Mouse (Mus musculus) lung, embryonic 16.5 days (tissue): Measurements from ENCODE around the gene Ccdc96. TPM values are rescaled to one million over a fixed set of nuclear protein-coding genes. Genes with fewer than 3 reads are reported as not detected.

Experiments
- ATAC-seq: fragments of 200-750 bp; cut with Nextera tagmentation; 2 replicates; pipeline ENCODE4 v1.8.0; 2017; ENCODE audit warnings: low read depth, mild to moderate bottlenecking, moderate library complexity
- H3K27ac ChIP-seq: fragments of 300-500 bp; sonication (generic); 2 replicates; pipeline ENCODE4 v1.5.1; 2014; ENCODE audit warnings: mild to moderate bottlenecking, control low read depth, low read length
- H3K27me3 ChIP-seq: fragments of 300-500 bp; sonication (generic); 2 replicates; pipeline ENCODE4 v1.6.1; 2014; ENCODE audit warnings: low read depth, low read length, mixed read lengths; ENCODE audit not compliant: control insufficient read depth, insufficient read depth
- H3K36me3 ChIP-seq: fragments of 300-500 bp; sonication (generic); 2 replicates; pipeline ENCODE4 v1.6.1; 2014; ENCODE audit warnings: low read length; ENCODE audit not compliant: control insufficient read depth, insufficient read depth
- H3K4me1 ChIP-seq: fragments of 300-500 bp; sonication (generic); replicated peaks from 2 replicates; pipeline ENCODE4 v1.6.1; 2014; ENCODE audit warnings: low read length, mixed read lengths; ENCODE audit not compliant: control insufficient read depth, insufficient read depth
- H3K4me2 ChIP-seq: fragments of 300-500 bp; sonication (generic); 2 replicates; pipeline ENCODE4 v1.6.1; 2014; ENCODE audit warnings: low read depth, low read length, control low read depth
- H3K4me3 ChIP-seq: fragments of 300-500 bp; sonication (generic); 2 replicates; pipeline ENCODE4 v1.5.1; 2014; ENCODE audit warnings: mild to moderate bottlenecking, low read length, control low read depth
- H3K9ac ChIP-seq: fragments of 300-500 bp; sonication (generic); 2 replicates; pipeline ENCODE4 v1.6.1; 2014; ENCODE audit warnings: low read length, control low read depth
- H3K9me3 ChIP-seq: fragments of 300-500 bp; sonication (generic); 2 replicates; pipeline ENCODE4 v1.6.1; 2016; ENCODE audit warnings: low read length; ENCODE audit not compliant: control insufficient read depth
- WGBS: fragments of 180-500 bp; shearing (Covaris S2); extraction: QIAGEN DNeasy Blood & Tissue Kit; methylation state at CpG from one replicate; pipeline ENCODE4 v1.1.7; 2014; 5-methylcytosine and 5-hydroxymethylcytosine counted together
- polyA plus RNA-seq: library from polyadenylated mRNA; unstranded; fragments of >200 nt; fragmentation: Nextera tagmentation; extraction: Ambion mirVana; gene quantifications from 2 replicates; pipeline ENCODE4 v1.2.1, GENCODE M21; 2015

Gene Ccdc96
- 2.1 and 2.6 TPM in 2 replicates for polyA plus RNA-seq

- H3K4me2 ChIP-seq = peak within 1 kb of the TSS; percentile 97
- peak; percentile 99 for ATAC-seq
- no peaks in the 10 kb centered on the region for H3K36me3 ChIP-seq
- H3K9ac ChIP-seq = peak within 1 kb of the TSS; percentile 90
- H3K27ac ChIP-seq = peak within 1 kb of the TSS; percentile 54; the same call in 1 of the 2 replicates
- H3K27me3 ChIP-seq = peaks cover 15% of the 10 kb centered on the region
- no peaks in the 10 kb centered on the region for H3K9me3 ChIP-seq
- WGBS = under 1% methylated on average over 79 of the region's 97 CpGs
- H3K4me1 ChIP-seq = peaks cover 23% of the 10 kb centered on the region
- peak within 1 kb of the TSS; percentile 94 for H3K4me3 ChIP-seq
Measured at GRCm38 (mm10) chr5:36484171-36484990, at the start of gene Ccdc96, which contains the start of gene Tada2b. Ccdc96 (plus strand) TSS chr5:36484588. Tada2b (minus strand) TSS chr5:36484285.

GRCm38 (mm10) chr5:36436858-36437257, 47.5 kb upstream of the Ccdc96 start:
- WGBS = 72% methylated on average over 4 of the region's 4 CpGs
- no peak overlapping the region for H3K27ac ChIP-seq
- no peak overlapping the region for H3K9ac ChIP-seq
- no peaks in the 10 kb centered on the region for H3K36me3 ChIP-seq
- no peaks in the 10 kb centered on the region for H3K9me3 ChIP-seq
- ATAC-seq = no peak
- H3K4me2 ChIP-seq = no peak overlapping the region
- no peak overlapping the region for H3K4me3 ChIP-seq
- H3K27me3 ChIP-seq = no peaks in the 10 kb centered on the region
- no peaks in the 10 kb centered on the region for H3K4me1 ChIP-seq

- no peak for ATAC-seq
- Histone ChIP-seq H3K9me3 (no peaks in the 10 kb centered on the region), H3K4me3 (no peak overlapping the region), H3K27ac (no peak overlapping the region), H3K4me1 (no peaks in the 10 kb centered on the region), H3K4me2 (no peak overlapping the region), H3K9ac (no peak overlapping the region), H3K27me3 (peaks cover 6% of the 10 kb centered on the region), H3K36me3 (no peaks in the 10 kb centered on the region)
- 56% methylated on average over 3 of the region's 3 CpGs for WGBS
Measured at GRCm38 (mm10) chr5:36440741-36441140, 43.6 kb upstream of the Ccdc96 start.

GRCm38 (mm10) chr5:36444611-36445010, 39.8 kb upstream of the Ccdc96 start:
- H3K27me3 ChIP-seq = peaks cover 6% of the 10 kb centered on the region

GRCm38 (mm10) chr5:36445028-36445427, 39.4 kb upstream of the Ccdc96 start:
- Histone ChIP-seq H3K9ac (no peak overlapping the region), H3K27me3 (peaks cover 6% of the 10 kb centered on the region)

More at GRCm38 (mm10) chr5:36444611-36445010, 39.8 kb upstream of the Ccdc96 start:
- H3K9ac ChIP-seq = no peak overlapping the region
- H3K4me2 ChIP-seq = no peak overlapping the region
- 33% methylated on average over 4 of the region's 4 CpGs for WGBS
- no peak for ATAC-seq
- no peak overlapping the region for H3K27ac ChIP-seq
- H3K4me3 ChIP-seq = no peak overlapping the region
- H3K9me3 ChIP-seq = no peaks in the 10 kb centered on the region
- no peaks in the 10 kb centered on the region for H3K4me1 ChIP-seq
- no peaks in the 10 kb centered on the region for H3K36me3 ChIP-seq

GRCm38 (mm10) chr5:36446166-36446890, 38.1 kb upstream of the Ccdc96 start:
- no peak for ATAC-seq
- H3K4me3 ChIP-seq = no peak overlapping the region
- H3K4me2 ChIP-seq = no peak overlapping the region
- 29% methylated on average over 9 of the region's 9 CpGs for WGBS
- no peak overlapping the region for H3K9ac ChIP-seq
- no peak overlapping the region for H3K27ac ChIP-seq
- no peaks in the 10 kb centered on the region for H3K36me3 ChIP-seq
- no peaks in the 10 kb centered on the region for H3K9me3 ChIP-seq
- peaks cover 6% of the 10 kb centered on the region for H3K27me3 ChIP-seq
- no peaks in the 10 kb centered on the region for H3K4me1 ChIP-seq

More at GRCm38 (mm10) chr5:36445028-36445427, 39.4 kb upstream of the Ccdc96 start:
- 25% methylated on average over 8 of the region's 8 CpGs for WGBS
- H3K27ac ChIP-seq = no peak overlapping the region
- no peak overlapping the region for H3K4me2 ChIP-seq
- H3K4me1 ChIP-seq = no peaks in the 10 kb centered on the region
- no peak for ATAC-seq
- H3K4me3 ChIP-seq = no peak overlapping the region
- H3K9me3 ChIP-seq = no peaks in the 10 kb centered on the region
- H3K36me3 ChIP-seq = no peaks in the 10 kb centered on the region

GRCm38 (mm10) chr5:36447872-36448271, 36.5 kb upstream of the Ccdc96 start:
- H3K27me3 ChIP-seq = peaks cover 6% of the 10 kb centered on the region
- H3K9me3 ChIP-seq = no peaks in the 10 kb centered on the region
- no peak overlapping the region for H3K4me2 ChIP-seq
- no peak for ATAC-seq
- H3K4me1 ChIP-seq = no peaks in the 10 kb centered on the region
- H3K9ac ChIP-seq = no peak overlapping the region
- H3K4me3 ChIP-seq = no peak overlapping the region
- no peaks in the 10 kb centered on the region for H3K36me3 ChIP-seq
- no peak overlapping the region for H3K27ac ChIP-seq
- 88% methylated on average over 12 of the region's 12 CpGs for WGBS

GRCm38 (mm10) chr5:36449710-36450358, 34.6 kb upstream of the Ccdc96 start:
- Histone ChIP-seq H3K4me2 (no peak overlapping the region), H3K36me3 (no peaks in the 10 kb centered on the region), H3K4me1 (no peaks in the 10 kb centered on the region), H3K27ac (no peak overlapping the region), H3K9me3 (no peaks in the 10 kb centered on the region), H3K27me3 (peaks cover 2% of the 10 kb centered on the region; the same call in 1 of the 2 replicates), H3K4me3 (no peak overlapping the region), H3K9ac (no peak overlapping the region)
- 53% methylated on average over 6 of the region's 6 CpGs for WGBS
- ATAC-seq = 0 out of 2 replicates have a peak, but pooled peaks have one; percentile 15

GRCm38 (mm10) chr5:36451119-36451518, 33.3 kb upstream of the Ccdc96 start:
- no peak overlapping the region for H3K4me3 ChIP-seq
- no peaks in the 10 kb centered on the region; the same call in 1 of the 2 replicates for H3K27me3 ChIP-seq
- H3K4me1 ChIP-seq = no peaks in the 10 kb centered on the region
- H3K36me3 ChIP-seq = no peaks in the 10 kb centered on the region
- H3K9me3 ChIP-seq = no peaks in the 10 kb centered on the region
- no peak overlapping the region for H3K4me2 ChIP-seq
- no peak for ATAC-seq
- H3K9ac ChIP-seq = no peak overlapping the region
- no peak overlapping the region for H3K27ac ChIP-seq
- WGBS = 20% methylated on average over 10 of the region's 10 CpGs
